Mouse (Mus musculus): ENCODE measurements around the gene Gm6377. TPM values are rescaled to one million over a fixed set of nuclear protein-coding genes. Genes with fewer than 3 reads are reported as not detected.
A peak's percentile ranks its signal among the peaks of the same experiment; 100 is the strongest.

The Gm6377 gene
- polyA plus RNA-seq (2016; fragmentation: Nextera tagmentation; extraction: Ambion mirVana) = 0.17 and 0.26 TPM in 2 replicates

- Histone ChIP-seq H3K4me3 (no peak within 1 kb of the TSS), H3K36me3 (no peaks in the 10 kb centered on the region), H3K9me3 (replicated peaks) (no peaks in the 10 kb centered on the region), H3K27ac (no peak within 1 kb of the TSS), H3K4me1 (no peaks in the 10 kb centered on the region), H3K9ac (no peak within 1 kb of the TSS), H3K27me3 (replicated peaks) (no peaks in the 10 kb centered on the region), H3K4me2 (no peak within 1 kb of the TSS)
- ATAC-seq = no peak
- 65% methylated on average over 4 of the region's 4 CpGs for WGBS (ENCODE audit: insufficient replicate concordance)
Observed at GRCm38 (mm10) chrX:109196468-109196867, at the start of gene Gm6377. Gm6377 (plus strand) TSS chrX:109196756.

- H3K27ac ChIP-seq = no peak overlapping the region
- H3K9me3 ChIP-seq (replicated peaks) = no peaks in the 10 kb centered on the region
- H3K9ac ChIP-seq = no peak overlapping the region
- no peaks in the 10 kb centered on the region for H3K4me1 ChIP-seq
- no peaks in the 10 kb centered on the region for H3K36me3 ChIP-seq
- H3K27me3 ChIP-seq (replicated peaks) = no peaks in the 10 kb centered on the region
- WGBS (ENCODE audit: insufficient replicate concordance) = 66% methylated on average over 3 of the region's 3 CpGs
- H3K4me2 ChIP-seq = no peak overlapping the region
- no peak overlapping the region for H3K4me3 ChIP-seq
- ATAC-seq = no peak
Observed at GRCm38 (mm10) chrX:109147108-109147507, 49.4 kb upstream of the Gm6377 start.

- Histone ChIP-seq H3K9ac (no peak overlapping the region), H3K36me3 (0 out of 2 replicates have a peak, but pooled peaks cover 7% of the 10 kb centered on the region), H3K9me3 (replicated peaks) (no peaks in the 10 kb centered on the region), H3K4me3 (no peak overlapping the region), H3K27me3 (replicated peaks) (no peaks in the 10 kb centered on the region), H3K4me2 (no peak overlapping the region), H3K27ac (no peak overlapping the region), H3K4me1 (no peaks in the 10 kb centered on the region)
- 86% methylated on average over 2 of the region's 2 CpGs for WGBS (ENCODE audit: insufficient replicate concordance)
- no peak for ATAC-seq
Observed at GRCm38 (mm10) chrX:109151228-109151627, 45.3 kb upstream of the Gm6377 start.

GRCm38 (mm10) chrX:109160326-109160725 is 36.2 kb upstream of the Gm6377 start:
- no peaks in the 10 kb centered on the region for H3K36me3 ChIP-seq
- no peaks in the 10 kb centered on the region for H3K27me3 ChIP-seq (replicated peaks)
- H3K4me1 ChIP-seq = no peaks in the 10 kb centered on the region
- no peak overlapping the region for H3K27ac ChIP-seq
- ATAC-seq = no peak
- no peak overlapping the region for H3K4me3 ChIP-seq
- 65% methylated on average over 1 of the region's 1 CpGs for WGBS (ENCODE audit: insufficient replicate concordance)
- H3K4me2 ChIP-seq = no peak overlapping the region
- H3K9me3 ChIP-seq (replicated peaks) = no peaks in the 10 kb centered on the region
- H3K9ac ChIP-seq = no peak overlapping the region

- WGBS (ENCODE audit: insufficient replicate concordance) = 69% methylated on average over 4 of the region's 4 CpGs
- ATAC-seq = no peak
- no peaks in the 10 kb centered on the region for H3K27me3 ChIP-seq (replicated peaks)
- no peaks in the 10 kb centered on the region for H3K4me1 ChIP-seq
- H3K4me2 ChIP-seq = no peak overlapping the region
- no peak overlapping the region for H3K9ac ChIP-seq
- no peaks in the 10 kb centered on the region for H3K36me3 ChIP-seq
- H3K4me3 ChIP-seq = no peak overlapping the region
- no peaks in the 10 kb centered on the region for H3K9me3 ChIP-seq (replicated peaks)
- H3K27ac ChIP-seq = no peak overlapping the region
Observed at GRCm38 (mm10) chrX:109160901-109161300, 35.7 kb upstream of the Gm6377 start.

GRCm38 (mm10) chrX:109175038-109175437 is 21.5 kb upstream of the Gm6377 start:
- Histone ChIP-seq H3K4me1 (no peaks in the 10 kb centered on the region), H3K4me3 (no peak overlapping the region), H3K4me2 (no peak overlapping the region), H3K27me3 (replicated peaks) (no peaks in the 10 kb centered on the region), H3K27ac (no peak overlapping the region), H3K36me3 (no peaks in the 10 kb centered on the region), H3K9me3 (replicated peaks) (no peaks in the 10 kb centered on the region), H3K9ac (no peak overlapping the region)
- 56% methylated on average over 2 of the region's 2 CpGs for WGBS (ENCODE audit: insufficient replicate concordance)
- ATAC-seq = no peak

GRCm38 (mm10) chrX:109175470-109175869 is 21.1 kb upstream of the Gm6377 start:
- H3K4me2 ChIP-seq = no peak overlapping the region
- no peak for ATAC-seq
- no peaks in the 10 kb centered on the region for H3K36me3 ChIP-seq
- no peaks in the 10 kb centered on the region for H3K4me1 ChIP-seq
- no peak overlapping the region for H3K4me3 ChIP-seq
- no peak overlapping the region for H3K27ac ChIP-seq
- no peak overlapping the region for H3K9ac ChIP-seq
- 47% methylated on average over 3 of the region's 3 CpGs for WGBS (ENCODE audit: insufficient replicate concordance)
- no peaks in the 10 kb centered on the region for H3K9me3 ChIP-seq (replicated peaks)
- H3K27me3 ChIP-seq (replicated peaks) = no peaks in the 10 kb centered on the region

GRCm38 (mm10) chrX:109184706-109185478 is 11.7 kb upstream of the Gm6377 start:
- ATAC-seq = no peak
- 62% methylated on average over 4 of the region's 4 CpGs for WGBS (ENCODE audit: insufficient replicate concordance)
- Histone ChIP-seq H3K9ac (no peak overlapping the region), H3K36me3 (no peaks in the 10 kb centered on the region), H3K4me1 (no peaks in the 10 kb centered on the region), H3K4me2 (no peak overlapping the region), H3K27ac (no peak overlapping the region), H3K9me3 (replicated peaks) (no peaks in the 10 kb centered on the region), H3K27me3 (replicated peaks) (no peaks in the 10 kb centered on the region), H3K4me3 (no peak overlapping the region)

GRCm38 (mm10) chrX:109189607-109190006 is 6.9 kb upstream of the Gm6377 start:
- Histone ChIP-seq H3K9me3 (replicated peaks) (no peaks in the 10 kb centered on the region), H3K36me3 (no peaks in the 10 kb centered on the region), H3K9ac (no peak overlapping the region), H3K4me3 (no peak overlapping the region), H3K27ac (no peak overlapping the region), H3K27me3 (replicated peaks) (no peaks in the 10 kb centered on the region), H3K4me2 (no peak overlapping the region), H3K4me1 (no peaks in the 10 kb centered on the region)
- ATAC-seq = no peak
- WGBS (ENCODE audit: insufficient replicate concordance) = 61% methylated on average over 4 of the region's 4 CpGs

GRCm38 (mm10) chrX:109190969-109191368 is 5.6 kb upstream of the Gm6377 start:
- H3K4me3 ChIP-seq = no peak overlapping the region
- no peaks in the 10 kb centered on the region for H3K36me3 ChIP-seq
- H3K4me1 ChIP-seq = no peaks in the 10 kb centered on the region
- H3K27me3 ChIP-seq (replicated peaks) = no peaks in the 10 kb centered on the region
- no peak overlapping the region for H3K9ac ChIP-seq
- H3K27ac ChIP-seq = no peak overlapping the region
- no peaks in the 10 kb centered on the region for H3K9me3 ChIP-seq (replicated peaks)
- 0 out of 2 replicates have a peak, but pooled peaks have one; percentile 13 for ATAC-seq
- WGBS (ENCODE audit: insufficient replicate concordance) = 55% methylated on average over 4 of the region's 4 CpGs
- H3K4me2 ChIP-seq = no peak overlapping the region

GRCm38 (mm10) chrX:109191436-109191835 is 5.1 kb upstream of the Gm6377 start:
- H3K4me2 ChIP-seq = no peak overlapping the region
- no peak for ATAC-seq
- no peak overlapping the region for H3K4me3 ChIP-seq
- H3K36me3 ChIP-seq = no peaks in the 10 kb centered on the region
- no peaks in the 10 kb centered on the region for H3K9me3 ChIP-seq (replicated peaks)
- H3K27me3 ChIP-seq (replicated peaks) = no peaks in the 10 kb centered on the region
- H3K9ac ChIP-seq = no peak overlapping the region
- no peak overlapping the region for H3K27ac ChIP-seq
- no peaks in the 10 kb centered on the region for H3K4me1 ChIP-seq
- WGBS (ENCODE audit: insufficient replicate concordance) = 37% methylated on average over 4 of the region's 4 CpGs

GRCm38 (mm10) chrX:109207843-109208242 is 11.3 kb downstream of the Gm6377 start:
- H3K27ac ChIP-seq = no peak overlapping the region
- no peaks in the 10 kb centered on the region for H3K4me1 ChIP-seq
- H3K9ac ChIP-seq = no peak overlapping the region
- no peak overlapping the region for H3K4me2 ChIP-seq
- H3K36me3 ChIP-seq = no peaks in the 10 kb centered on the region
- H3K27me3 ChIP-seq (replicated peaks) = no peaks in the 10 kb centered on the region
- no peaks in the 10 kb centered on the region for H3K9me3 ChIP-seq (replicated peaks)
- no peak overlapping the region for H3K4me3 ChIP-seq
- no peak for ATAC-seq

GRCm38 (mm10) chrX:109228720-109229119 is 32.2 kb downstream of the Gm6377 start:
- H3K4me1 ChIP-seq = no peaks in the 10 kb centered on the region
- H3K27ac ChIP-seq = no peak overlapping the region
- H3K9me3 ChIP-seq (replicated peaks) = no peaks in the 10 kb centered on the region
- H3K36me3 ChIP-seq = no peaks in the 10 kb centered on the region
- WGBS (ENCODE audit: insufficient replicate concordance) = 55% methylated on average over 1 of the region's 1 CpGs
- H3K4me3 ChIP-seq = no peak overlapping the region
- no peak overlapping the region for H3K9ac ChIP-seq
- H3K27me3 ChIP-seq (replicated peaks) = no peaks in the 10 kb centered on the region
- no peak overlapping the region for H3K4me2 ChIP-seq
- ATAC-seq = no peak

All from liver, embryonic 12.5 days (tissue).